Mouse (Mus musculus) gastrocnemius, adult 8-10 months (tissue): ENCODE results near the gene Mllt6. TPM values are rescaled to one million over a fixed set of nuclear protein-coding genes. Genes with fewer than 3 reads are reported as not detected.

Experiments used
- DNase-seq, 2 experiments: peaks; one replicate each; pipeline ENCODE4 v3.0.0; 2022; ENCODE audit warnings: low spot score in 2 of 2
- total RNA-seq, 4 experiments: library from RNA; stranded (reverse); gene quantifications; 2 replicates each; pipeline ENCODE4 v1.2.4; 2022

Gene Mllt6
- total RNA-seq, 4 experiments from 2014 or later = 45.5 to 63.7 (median 51.7) TPM

GRCm38 (mm10) chr11:97666794-97667193 is 3.6 kb downstream of the Mllt6 start:
- DNase-seq = no peak

- DNase-seq = peak in 1 of 2 experiments; percentile 58
Measured at GRCm38 (mm10) chr11:97668160-97668559, 4.9 kb downstream of the Mllt6 start.

- no peak for DNase-seq
Measured at GRCm38 (mm10) chr11:97669268-97669667, 6.1 kb downstream of the Mllt6 start.

GRCm38 (mm10) chr11:97669829-97670228 is 6.6 kb downstream of the Mllt6 start:
- peak; percentile 66 to 75 for DNase-seq

GRCm38 (mm10) chr11:97670234-97671176 is 7.3 kb downstream of the Mllt6 start:
- DNase-seq = no peak

- no peak for DNase-seq
Measured at GRCm38 (mm10) chr11:97671177-97671527, 7.9 kb downstream of the Mllt6 start.

GRCm38 (mm10) chr11:97673148-97673547 is 9.9 kb downstream of the Mllt6 start:
- DNase-seq = no peak

- DNase-seq = no peak
Measured at GRCm38 (mm10) chr11:97676050-97676754, 13.0 kb downstream of the Mllt6 start.

GRCm38 (mm10) chr11:97677381-97677780 is 14.2 kb downstream of the Mllt6 start:
- DNase-seq = no peak

- DNase-seq = no peak
Measured at GRCm38 (mm10) chr11:97677842-97678241, 14.6 kb downstream of the Mllt6 start.

- no peak for DNase-seq
Measured at GRCm38 (mm10) chr11:97678301-97678700, 15.1 kb downstream of the Mllt6 start.

GRCm38 (mm10) chr11:97680430-97680829 is 17.2 kb downstream of the Mllt6 start:
- no peak for DNase-seq

GRCm38 (mm10) chr11:97682504-97683055 is 19.4 kb downstream of the Mllt6 start:
- DNase-seq = no peak

- DNase-seq = no peak
Measured at GRCm38 (mm10) chr11:97684063-97684680, 21.0 kb downstream of the Mllt6 start.

- DNase-seq = peak; percentile 35 to 38
Measured at GRCm38 (mm10) chr11:97684766-97685165, 21.6 kb downstream of the Mllt6 start.

- peak; percentile 94 to 96 for DNase-seq
Measured at GRCm38 (mm10) chr11:97685613-97686321, 22.6 kb downstream of the Mllt6 start, which contains the start of gene Cisd3. Gene Cisd3, plus strand, starts transcription at chr11:97685826.

GRCm38 (mm10) chr11:97686322-97686908 is 23.2 kb downstream of the Mllt6 start:
- no peak for DNase-seq

GRCm38 (mm10) chr11:97687061-97687460 is 23.8 kb downstream of the Mllt6 start:
- no peak for DNase-seq

- DNase-seq = no peak
Measured at GRCm38 (mm10) chr11:97689861-97690260, 26.6 kb downstream of the Mllt6 start.

- DNase-seq = no peak
Measured at GRCm38 (mm10) chr11:97694435-97694834, 31.2 kb downstream of the Mllt6 start.
